Mouse (Mus musculus) liver, embryonic 14.5 days (tissue): ENCODE data around the gene Fbxw7. TPM values are rescaled to one million over a fixed set of nuclear protein-coding genes. Genes with fewer than 3 reads are reported as not detected.

ENCODE experiments used
- ATAC-seq: fragments of 200-750 bp; cut with Nextera tagmentation; 2 replicates; pipeline ENCODE4 v1.8.0; 2017; ENCODE audit warnings: moderate number of reproducible peaks, mild to moderate bottlenecking, moderate library complexity; ENCODE audit not compliant: insufficient read depth
- DNase-seq, 3 experiments: peaks; one replicate each; pipeline ENCODE4 v3.0.0-alpha.2; 2012 to 2013; ENCODE audit warnings: low read depth in 3 of 3, low spot score in 3 of 3
- H3K27ac ChIP-seq: fragments of 300-500 bp; sonication (generic); 2 replicates; pipeline ENCODE4 v1.5.1; 2014; ENCODE audit warnings: moderate library complexity, mild to moderate bottlenecking, control low read depth, inconsistent platforms
- H3K27me3 ChIP-seq: fragments of 300-500 bp; sonication (generic); 2 replicates; pipeline ENCODE4 v1.6.1; 2014; ENCODE audit warnings: mild to moderate bottlenecking, low read length, moderate library complexity; ENCODE audit not compliant: control insufficient read depth, insufficient read depth
- H3K36me3 ChIP-seq: fragments of 300-500 bp; sonication (generic); replicated peaks from 2 replicates; pipeline ENCODE4 v1.6.1; 2014; ENCODE audit warnings: low read depth; ENCODE audit not compliant: control insufficient read depth, insufficient read depth
- H3K4me1 ChIP-seq, 2 experiments: fragments of 200-500 bp in 1 of 2; fragments of 300-500 bp in 1 of 2; sonication (generic) in 1 of 2; replicated peaks; 2 replicates each; pipeline ENCODE4 v1.6.1; 2012 to 2014; ENCODE audit warnings: antibody characterized with exemption in 1 of 2, inconsistent platforms in 1 of 2, low read length in 1 of 2; ENCODE audit not compliant: control insufficient read depth in 2 of 2, insufficient read depth in 2 of 2
- H3K4me2 ChIP-seq: fragments of 300-500 bp; sonication (generic); 2 replicates; pipeline ENCODE4 v1.6.1; 2014; ENCODE audit warnings: low read depth, mild to moderate bottlenecking, control low read depth, moderate library complexity
- H3K4me3 ChIP-seq, 2 experiments: fragments of 200-500 bp in 1 of 2; fragments of 300-500 bp in 1 of 2; sonication (generic) in 1 of 2; 2 replicates each; pipeline ENCODE4 v1.5.1; 2012 to 2014; ENCODE audit warnings: low read depth in 2 of 2, low read length in 2 of 2, mild to moderate bottlenecking in 2 of 2, control low read depth in 1 of 2, inconsistent platforms in 1 of 2, moderate library complexity in 1 of 2; ENCODE audit not compliant: insufficient read depth in 1 of 2
- H3K9ac ChIP-seq: fragments of 300-500 bp; sonication (generic); replicated peaks from 2 replicates; pipeline ENCODE4 v1.6.1; 2014; ENCODE audit warnings: mild to moderate bottlenecking, control low read depth, moderate library complexity
- H3K9me3 ChIP-seq: fragments of 300-500 bp; sonication (generic); 2 replicates; pipeline ENCODE4 v1.6.1; 2016; ENCODE audit warnings: low read length, mixed read lengths; ENCODE audit not compliant: control insufficient read depth
- CTCF ChIP-seq: IDR thresholded peaks from 2 replicates; pipeline ENCODE4 v1.5.1; 2016; ENCODE audit warnings: antibody characterized with exemption, low read depth, control low read depth
- EP300 ChIP-seq: IDR thresholded peaks from 2 replicates; pipeline ENCODE4 v1.6.1; 2016; ENCODE audit warnings: antibody characterized with exemption, low read depth
- WGBS: fragments of 180-500 bp; shearing (Covaris S2); extraction: QIAGEN DNeasy Blood & Tissue Kit; methylation state at CpG from one replicate; pipeline ENCODE4 v1.1.7; 2014; ENCODE audit not compliant: insufficient replicate concordance; 5-methylcytosine and 5-hydroxymethylcytosine counted together
- polyA plus RNA-seq, 2 experiments: library from polyadenylated mRNA; depleted of rRNA in 1 of 2; stranded (reverse) in 1 of 2; unstranded in 1 of 2; fragments of >200 nt; fragmentation: Nextera tagmentation in 1 of 2; extraction: Ambion mirVana in 1 of 2; gene quantifications; 2 replicates each; pipeline versions ENCODE4 v1.2.1 to v1.2.3; 2012 to 2014

The Fbxw7 gene
- polyA plus RNA-seq, 2 experiments: 2.4 to 2.5 TPM

DNA sequence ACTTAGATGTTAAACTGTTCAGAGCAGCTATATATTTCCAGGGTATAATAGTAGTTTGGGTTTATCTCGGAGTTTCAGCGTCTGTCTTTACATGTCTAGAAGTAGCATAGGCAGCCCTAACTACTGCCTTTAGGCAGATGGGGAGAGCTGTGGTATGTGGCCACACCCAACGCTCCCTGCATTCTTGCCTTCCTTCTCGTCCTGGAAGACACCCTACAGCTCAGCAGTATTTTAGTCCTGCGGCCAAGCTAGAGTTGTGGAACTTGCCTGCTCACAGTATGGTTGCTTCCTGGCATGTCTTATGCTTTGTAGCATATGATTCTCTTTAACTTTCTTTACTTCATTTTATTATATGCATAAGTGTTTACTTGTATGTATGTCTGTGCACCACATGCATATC lies 156.5 kb downstream of the Fbxw7 start:
- Histone ChIP-seq H3K4me2 (no peak overlapping the region), H3K4me1 (no peaks in the 10 kb centered on the region), H3K27ac (no peak overlapping the region), H3K36me3 (no peaks in the 10 kb centered on the region; the same call in none of the 2 replicates), H3K9ac (no peak overlapping the region), H3K9me3 (no peaks in the 10 kb centered on the region), H3K27me3 (no peaks in the 10 kb centered on the region), H3K4me3 (no peak overlapping the region)
- ATAC-seq: no peak
- DNase-seq: no peak
- 72% methylated on average over 5 of the region's 5 CpGs for WGBS
- no peak for TF ChIP-seq CTCF
- TF ChIP-seq EP300: no peak

DNA sequence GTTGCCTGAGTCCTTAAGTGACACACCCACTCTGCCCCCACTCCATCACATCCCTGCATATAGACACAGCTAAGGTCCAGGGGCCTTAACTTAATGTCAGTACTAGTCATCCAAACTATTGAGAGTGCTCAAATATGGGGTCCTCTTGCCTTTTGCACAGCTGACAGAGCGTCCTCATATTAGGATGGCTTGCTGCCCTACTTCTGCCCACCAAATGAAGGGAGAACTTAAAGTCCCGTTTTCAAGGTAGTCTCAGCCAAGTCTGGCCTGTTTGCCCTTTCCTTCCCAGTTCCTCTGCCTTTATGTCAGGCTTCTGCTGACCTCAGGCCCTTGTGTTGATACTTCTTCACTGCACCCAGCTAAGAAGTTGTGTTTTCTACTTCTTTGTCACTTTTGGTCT lies 157.8 kb downstream of the Fbxw7 start:
- Histone ChIP-seq H3K4me1 (no peaks in the 10 kb centered on the region), H3K9me3 (no peaks in the 10 kb centered on the region), H3K4me3 (no peak overlapping the region), H3K27me3 (no peaks in the 10 kb centered on the region), H3K27ac (no peak overlapping the region), H3K36me3 (no peaks in the 10 kb centered on the region; the same call in none of the 2 replicates), H3K4me2 (no peak overlapping the region), H3K9ac (no peak overlapping the region)
- ATAC-seq: no peak
- no peak for TF ChIP-seq CTCF
- no peak for TF ChIP-seq EP300
- DNase-seq: no peak
- 77% methylated on average over 2 of the region's 2 CpGs for WGBS

DNA sequence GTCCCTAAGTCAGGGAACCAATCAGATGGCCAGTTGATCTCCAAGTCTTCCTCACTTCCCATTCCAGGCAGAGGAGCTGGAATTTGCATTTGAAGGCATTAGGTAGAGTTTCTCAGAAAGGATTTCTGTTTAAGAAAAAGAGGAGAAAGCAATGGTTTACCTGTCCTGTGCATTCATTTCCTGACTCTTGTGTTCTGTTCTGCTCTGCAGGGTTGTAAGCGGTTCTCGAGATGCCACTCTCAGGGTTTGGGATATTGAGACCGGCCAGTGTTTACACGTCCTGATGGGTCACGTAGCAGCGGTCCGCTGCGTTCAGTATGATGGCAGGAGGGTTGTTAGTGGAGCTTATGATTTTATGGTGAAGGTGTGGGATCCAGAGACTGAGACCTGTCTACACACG lies 159.1 kb downstream of the Fbxw7 start:
- no peak for ATAC-seq
- Histone ChIP-seq H3K36me3 (no peaks in the 10 kb centered on the region; the same call in none of the 2 replicates), H3K4me1 (no peaks in the 10 kb centered on the region), H3K9me3 (no peaks in the 10 kb centered on the region), H3K27ac (no peak overlapping the region), H3K4me3 (no peak overlapping the region), H3K9ac (no peak overlapping the region), H3K27me3 (no peaks in the 10 kb centered on the region), H3K4me2 (no peak overlapping the region)
- WGBS: 85% methylated on average over 9 of the region's 9 CpGs
- DNase-seq: no peak
- TF ChIP-seq EP300 (no peak), CTCF (no peak)

DNA sequence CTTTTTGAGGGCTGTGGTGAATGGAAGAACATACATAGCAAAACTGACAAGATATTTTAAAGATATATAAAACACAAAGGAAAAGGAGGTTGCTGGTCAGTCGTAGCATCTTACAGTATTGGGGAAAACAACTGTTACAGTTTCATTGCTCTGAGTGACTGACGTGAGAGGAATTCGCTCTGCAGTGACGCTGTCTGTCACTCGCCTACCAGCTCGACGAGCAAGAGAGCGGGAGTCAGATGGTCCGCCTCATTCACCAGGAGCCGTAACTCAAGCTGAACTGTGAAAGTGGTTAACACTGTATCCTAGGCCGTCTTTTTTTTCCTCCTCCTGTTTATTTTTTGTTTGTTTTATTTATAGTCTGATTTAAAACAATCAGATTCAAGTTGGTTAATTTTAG lies 163.6 kb downstream of the Fbxw7 start:
- no peak for TF ChIP-seq CTCF
- TF ChIP-seq EP300: no peak
- H3K9me3 ChIP-seq: no peaks in the 10 kb centered on the region

DNA sequence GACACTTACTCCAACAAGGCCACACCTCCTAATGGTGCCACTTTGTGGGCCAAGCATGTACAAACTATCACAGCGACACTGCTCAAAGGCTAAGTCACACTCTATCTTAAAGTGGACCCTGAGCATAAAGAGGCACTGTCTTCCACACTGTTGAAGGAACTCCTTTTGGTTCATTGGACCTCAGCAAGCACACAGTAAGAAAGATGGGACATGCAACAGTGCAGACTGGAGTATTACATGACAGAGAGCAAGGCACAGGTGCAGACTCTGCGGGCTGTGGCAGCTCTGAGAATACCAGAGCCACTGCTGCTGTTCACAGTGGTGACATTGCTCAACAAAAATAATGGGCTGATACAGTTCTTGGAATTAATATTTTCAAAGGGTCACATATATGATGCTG lies 165.1 kb downstream of the Fbxw7 start:
- no peaks in the 10 kb centered on the region for H3K9me3 ChIP-seq
- ATAC-seq (no peak), DNase-seq (no peak)
- no peak overlapping the region for H3K27ac ChIP-seq
- no peak for TF ChIP-seq CTCF
- no peak for TF ChIP-seq EP300
- H3K9ac ChIP-seq: no peak overlapping the region
- H3K4me3 ChIP-seq: no peak overlapping the region
- H3K4me1 ChIP-seq: no peaks in the 10 kb centered on the region
- no peaks in the 10 kb centered on the region; the same call in 1 of the 2 replicates for H3K36me3 ChIP-seq
- H3K4me2 ChIP-seq: no peak overlapping the region
- H3K27me3 ChIP-seq: no peaks in the 10 kb centered on the region
- WGBS: 81% methylated on average over 2 of the region's 2 CpGs

More for the DNA sequence above, 163.6 kb downstream of the Fbxw7 start:
- Histone ChIP-seq H3K4me1 (no peaks in the 10 kb centered on the region), H3K27me3 (no peaks in the 10 kb centered on the region), H3K27ac (no peak overlapping the region), H3K4me3 (no peak overlapping the region), H3K9ac (no peak overlapping the region), H3K4me2 (no peak overlapping the region), H3K36me3 (no peaks in the 10 kb centered on the region; the same call in 1 of the 2 replicates)
- no peak for ATAC-seq
- DNase-seq: no peak
- 84% methylated on average over 11 of the region's 11 CpGs for WGBS
